Mouse (Mus musculus): Measurements from ENCODE around the gene Nr2c2ap.

Nr2c2ap gene

DNA sequence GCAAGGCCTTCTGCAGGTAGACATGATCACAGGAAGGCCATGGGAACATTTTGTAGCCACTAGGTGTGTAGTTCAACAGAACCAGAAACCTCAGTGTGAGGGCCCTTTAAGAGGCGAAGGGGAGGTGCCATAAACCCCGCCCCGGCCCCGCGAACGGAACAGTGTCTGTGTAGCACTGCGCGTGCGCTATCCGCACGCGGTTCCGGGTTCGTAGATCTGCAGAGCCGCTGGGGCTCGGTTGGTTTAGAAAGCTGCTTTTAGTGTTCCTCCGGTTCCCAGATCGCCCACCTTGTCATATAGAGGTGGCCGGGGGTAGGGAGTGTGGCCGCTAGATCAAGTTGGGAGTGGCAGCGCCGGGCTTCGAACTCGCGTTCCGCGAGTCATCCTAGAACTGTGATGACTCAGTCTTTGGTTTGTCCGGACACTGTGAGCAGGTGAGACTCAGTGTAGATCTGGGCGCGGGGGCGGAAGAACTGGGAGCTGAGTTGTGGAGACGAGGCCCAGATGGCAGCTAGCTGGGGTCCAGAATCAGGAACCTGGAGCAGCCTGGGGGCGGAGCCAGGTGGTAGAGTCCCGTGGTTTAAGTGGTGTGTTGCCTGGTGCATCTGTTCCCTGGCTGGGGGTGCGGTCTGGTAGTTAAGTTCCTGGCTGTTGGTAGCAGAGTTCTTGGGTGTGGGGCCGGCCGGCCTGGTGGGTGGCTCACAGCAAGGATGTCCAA lies at the start of gene Nr2c2ap:
Gene Nr2c2ap, plus strand, starts transcription at position 168 of the 718 bp plus-strand sequence.
- Histone ChIP-seq H3K9me3 (ENCODE audit: low read length) (no peaks in the 10 kb centered on the region), H3K4me3 (replicated peaks; ENCODE audit: low read length) (peak within 1 kb of the TSS; percentile 97), H3K36me3 (ENCODE audit: insufficient read depth, low read length) (peaks cover 42% of the 10 kb centered on the region), H3K4me1 (replicated peaks; ENCODE audit: low read depth, low read length) (peaks cover 71% of the 10 kb centered on the region), H3K27me3 (ENCODE audit: insufficient read depth, low read length) (no peaks in the 10 kb centered on the region)
- no peak for TF ChIP-seq CTCF (conservative IDR thresholded peaks at IDR 0.05; ENCODE audit: low read length)
- no peak for TF ChIP-seq NANOG (IDR thresholded peaks at IDR 0.05; ENCODE audit: borderline replicate concordance, low read length)
- no peak for TF ChIP-seq POU5F1 (IDR thresholded peaks at IDR 0.05; ENCODE audit: borderline replicate concordance, low read length)

DNA sequence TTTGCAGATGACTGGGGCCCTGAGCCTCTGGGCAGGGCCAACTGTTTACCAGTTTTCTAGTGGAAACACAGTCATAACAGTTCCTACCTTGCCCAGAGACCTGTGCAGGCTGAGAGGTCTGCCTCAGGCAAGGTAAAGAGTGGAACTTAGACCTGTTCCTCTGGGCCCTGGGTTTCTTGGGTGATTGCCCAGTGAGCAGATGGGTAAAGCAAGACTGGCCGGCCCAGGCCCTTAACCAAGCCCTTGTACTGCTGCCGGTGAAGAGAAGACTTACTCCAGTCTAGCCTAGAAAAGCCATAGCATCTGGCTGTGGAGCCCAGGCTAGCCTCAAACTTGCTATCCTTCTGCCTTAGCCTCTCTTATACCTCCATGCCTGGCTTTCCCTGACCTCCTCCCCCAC lies 49.2 kb upstream of the Nr2c2ap start:
- no peak for TF ChIP-seq CTCF (conservative IDR thresholded peaks at IDR 0.05; ENCODE audit: low read length)
- TF ChIP-seq POU5F1 (IDR thresholded peaks at IDR 0.05; ENCODE audit: borderline replicate concordance, low read length) = no peak
- no peak for TF ChIP-seq NANOG (IDR thresholded peaks at IDR 0.05; ENCODE audit: borderline replicate concordance, low read length)
- H3K36me3 ChIP-seq (ENCODE audit: insufficient read depth, low read length) = no peaks in the 10 kb centered on the region
- no peaks in the 10 kb centered on the region for H3K9me3 ChIP-seq (ENCODE audit: low read length)
- peaks cover 86% of the 10 kb centered on the region for H3K27me3 ChIP-seq (ENCODE audit: insufficient read depth, low read length)
- H3K4me1 ChIP-seq (replicated peaks; ENCODE audit: low read depth, low read length) = peaks cover 40% of the 10 kb centered on the region
- no peak overlapping the region for H3K4me3 ChIP-seq (replicated peaks; ENCODE audit: low read length)

DNA sequence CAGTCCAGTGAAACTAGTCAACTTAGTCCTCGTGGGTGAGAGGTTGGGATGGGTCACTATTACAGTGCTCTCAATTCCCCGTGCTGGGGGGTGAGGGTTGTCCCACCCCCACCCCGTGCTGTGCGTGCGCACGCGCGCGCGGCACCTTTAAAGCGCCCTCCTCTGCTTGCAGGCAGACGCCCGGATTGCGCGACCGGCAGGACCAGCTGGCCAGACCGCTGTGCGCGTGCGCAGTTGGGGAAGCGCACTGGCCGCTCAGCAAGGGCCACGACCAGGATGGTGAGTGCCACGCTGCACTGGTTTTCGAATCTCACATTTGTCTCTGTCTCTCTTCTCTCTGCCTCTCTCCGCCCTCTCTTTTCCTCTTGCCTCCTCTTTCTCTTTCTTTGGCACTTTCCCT lies 47.8 kb upstream of the Nr2c2ap start, which contains the start of gene Hapln4:
Gene Hapln4, plus strand, starts transcription at position 173 of the 400 bp plus-strand sequence.
- Histone ChIP-seq H3K9me3 (ENCODE audit: low read length) (no peaks in the 10 kb centered on the region), H3K4me1 (replicated peaks; ENCODE audit: low read depth, low read length) (peaks cover 52% of the 10 kb centered on the region)
- no peak for TF ChIP-seq CTCF (conservative IDR thresholded peaks at IDR 0.05; ENCODE audit: low read length)
- TF ChIP-seq POU5F1 (IDR thresholded peaks at IDR 0.05; ENCODE audit: borderline replicate concordance, low read length) = no peak

DNA sequence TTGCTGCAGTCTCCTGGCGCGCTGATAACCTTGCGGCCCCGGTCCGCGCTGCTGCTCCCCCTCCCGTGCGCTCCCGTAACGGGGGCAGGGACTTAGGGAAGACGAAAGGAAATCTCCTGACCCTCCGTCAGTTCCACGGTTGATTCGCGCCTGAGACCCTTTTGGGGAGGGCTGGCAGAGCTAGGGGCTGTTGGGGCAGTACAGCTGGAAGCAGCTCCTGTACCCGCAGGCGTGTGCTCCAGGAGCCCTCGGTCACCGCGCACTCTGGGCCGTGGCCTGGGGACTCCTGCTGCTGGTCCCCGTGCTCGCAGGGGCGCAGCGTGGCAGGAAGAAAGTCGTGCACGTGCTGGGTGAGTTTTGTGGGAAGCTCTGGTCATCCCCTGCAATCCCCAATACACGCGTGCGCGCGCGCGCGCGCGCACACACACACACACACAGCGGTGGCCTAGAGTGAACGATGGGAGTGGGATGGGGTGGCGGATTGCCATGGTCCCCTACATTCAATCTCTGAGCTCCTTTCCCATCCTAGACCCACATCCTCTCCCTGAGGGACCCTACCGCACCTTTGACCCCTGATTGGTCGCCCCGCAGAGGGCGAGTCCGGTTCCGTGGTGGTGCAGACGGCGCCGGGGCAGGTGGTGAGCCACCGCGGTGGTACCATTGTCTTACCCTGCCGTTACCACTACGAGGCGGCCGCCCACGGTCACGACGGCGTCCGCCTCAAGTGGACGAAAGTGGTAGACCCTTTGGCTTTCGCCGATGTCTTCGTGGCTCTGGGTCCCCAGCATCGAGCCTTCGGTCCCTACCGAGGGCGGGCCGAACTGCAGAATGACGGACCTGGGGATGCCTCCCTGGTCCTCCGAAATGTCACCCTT lies 46.7 kb upstream of the Nr2c2ap start:
- Histone ChIP-seq H3K9me3 (ENCODE audit: low read length) (no peaks in the 10 kb centered on the region), H3K4me1 (replicated peaks; ENCODE audit: low read depth, low read length) (peaks cover 60% of the 10 kb centered on the region), H3K4me3 (replicated peaks; ENCODE audit: low read length) (peak overlapping the region; percentile 75), H3K27me3 (ENCODE audit: insufficient read depth, low read length) (peaks cover 95% of the 10 kb centered on the region), H3K36me3 (ENCODE audit: insufficient read depth, low read length) (no peaks in the 10 kb centered on the region)
- no peak for TF ChIP-seq NANOG (IDR thresholded peaks at IDR 0.05; ENCODE audit: borderline replicate concordance, low read length)
- TF ChIP-seq POU5F1 (IDR thresholded peaks at IDR 0.05; ENCODE audit: borderline replicate concordance, low read length) = no peak
- TF ChIP-seq CTCF (conservative IDR thresholded peaks at IDR 0.05; ENCODE audit: low read length) = no peak

More for the DNA sequence above, 47.8 kb upstream of the Nr2c2ap start, which contains the start of gene Hapln4:
- Histone ChIP-seq H3K4me3 (replicated peaks; ENCODE audit: low read length) (peak within 1 kb of the TSS; percentile 75), H3K27me3 (ENCODE audit: insufficient read depth, low read length) (peaks cover 93% of the 10 kb centered on the region), H3K36me3 (ENCODE audit: insufficient read depth, low read length) (no peaks in the 10 kb centered on the region)

DNA sequence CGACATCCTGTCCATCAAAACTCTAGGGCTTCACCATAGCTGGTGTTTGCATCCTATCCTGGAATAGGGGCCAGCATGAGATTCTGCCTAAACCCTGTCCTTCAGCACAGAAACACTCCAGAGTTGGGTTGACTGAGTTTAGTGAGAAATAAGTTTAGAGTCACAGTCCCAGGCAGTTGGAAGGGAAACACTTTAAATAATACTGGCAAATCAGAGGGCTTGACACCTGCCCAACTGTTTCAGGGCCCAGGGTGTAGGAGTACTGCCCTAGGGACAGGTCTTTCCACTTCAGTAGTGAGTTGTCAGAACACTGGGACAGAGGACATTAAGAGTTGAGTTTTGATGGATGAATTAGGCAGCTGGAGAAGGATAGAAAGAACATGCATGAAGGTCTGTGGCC lies 45.0 kb upstream of the Nr2c2ap start:
- Histone ChIP-seq H3K27me3 (ENCODE audit: insufficient read depth, low read length) (peaks cover 90% of the 10 kb centered on the region), H3K36me3 (ENCODE audit: insufficient read depth, low read length) (no peaks in the 10 kb centered on the region), H3K4me3 (replicated peaks; ENCODE audit: low read length) (no peak overlapping the region), H3K9me3 (ENCODE audit: low read length) (no peaks in the 10 kb centered on the region), H3K4me1 (replicated peaks; ENCODE audit: low read depth, low read length) (peaks cover 69% of the 10 kb centered on the region)
- no peak for TF ChIP-seq CTCF (conservative IDR thresholded peaks at IDR 0.05; ENCODE audit: low read length)
- no peak for TF ChIP-seq NANOG (IDR thresholded peaks at IDR 0.05; ENCODE audit: borderline replicate concordance, low read length)

DNA sequence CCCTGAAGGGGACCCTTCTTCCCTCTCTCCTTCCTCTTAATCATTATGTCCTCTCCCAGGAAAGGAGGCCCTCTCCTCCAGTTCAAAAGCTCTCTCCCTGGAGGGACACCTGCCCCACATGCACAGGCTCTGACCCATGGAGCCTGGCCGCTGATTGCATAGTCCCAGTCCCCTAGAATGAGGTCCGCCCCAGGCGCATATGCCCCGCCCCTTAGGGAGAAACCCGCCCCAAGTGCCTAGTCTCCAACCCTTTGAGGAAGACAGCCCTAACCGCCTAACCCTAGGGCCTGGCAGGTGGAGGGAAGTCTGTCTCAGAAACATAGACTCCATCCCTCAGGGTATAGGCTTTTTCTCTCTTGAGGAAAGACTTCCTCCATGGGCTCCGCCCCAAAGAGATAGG lies 43.9 kb upstream of the Nr2c2ap start:
- no peaks in the 10 kb centered on the region for H3K9me3 ChIP-seq (ENCODE audit: low read length)
- H3K36me3 ChIP-seq (ENCODE audit: insufficient read depth, low read length) = no peaks in the 10 kb centered on the region
- H3K27me3 ChIP-seq (ENCODE audit: insufficient read depth, low read length) = peaks cover 82% of the 10 kb centered on the region
- TF ChIP-seq NANOG (IDR thresholded peaks at IDR 0.05; ENCODE audit: borderline replicate concordance, low read length) (no peak), POU5F1 (IDR thresholded peaks at IDR 0.05; ENCODE audit: borderline replicate concordance, low read length) (no peak), CTCF (conservative IDR thresholded peaks at IDR 0.05; ENCODE audit: low read length) (no peak)
- peaks cover 69% of the 10 kb centered on the region for H3K4me1 ChIP-seq (replicated peaks; ENCODE audit: low read depth, low read length)
- H3K4me3 ChIP-seq (replicated peaks; ENCODE audit: low read length) = peak overlapping the region; percentile 79

DNA sequence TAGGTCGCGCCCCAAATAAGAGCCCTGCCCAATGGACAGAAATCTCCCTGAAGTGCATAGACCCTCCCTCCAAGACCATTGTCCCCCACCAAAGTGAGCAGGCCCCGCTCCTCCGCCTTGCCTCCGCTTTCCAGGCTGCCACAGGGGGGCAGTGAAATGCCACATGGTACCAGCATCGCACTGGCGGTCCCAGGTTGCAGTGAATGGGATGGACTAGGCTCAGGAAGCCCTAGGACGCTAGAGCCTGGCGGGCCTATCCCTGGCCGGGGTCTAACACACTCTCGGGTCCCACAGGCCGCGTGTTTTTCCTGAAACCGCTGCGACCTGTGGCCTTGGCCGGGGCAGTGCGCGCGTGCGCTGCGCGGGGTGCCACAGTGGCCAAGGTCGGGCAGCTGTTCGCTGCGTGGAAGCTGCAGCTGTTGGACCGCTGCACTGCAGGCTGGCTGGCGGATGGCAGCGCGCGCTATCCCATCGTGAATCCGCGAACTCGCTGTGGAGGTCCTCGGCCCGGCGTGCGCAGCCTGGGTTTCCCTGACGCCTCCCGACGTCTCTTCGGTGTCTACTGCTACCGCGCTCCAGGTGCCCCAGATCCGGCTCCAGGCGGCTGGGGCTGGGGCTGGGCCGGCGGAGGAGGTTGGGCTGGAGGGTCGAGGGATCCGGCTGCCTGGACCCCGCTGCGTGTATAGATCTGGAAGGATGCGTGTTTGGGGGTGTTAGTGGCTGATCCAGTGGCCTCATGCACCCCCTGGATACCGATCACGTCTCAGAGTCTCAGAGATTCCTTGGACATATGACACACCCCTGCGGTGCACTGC lies 43.1 kb upstream of the Nr2c2ap start:
- Histone ChIP-seq H3K4me1 (replicated peaks; ENCODE audit: low read depth, low read length) (peaks cover 73% of the 10 kb centered on the region), H3K36me3 (ENCODE audit: insufficient read depth, low read length) (no peaks in the 10 kb centered on the region), H3K4me3 (replicated peaks; ENCODE audit: low read length) (peak overlapping the region; percentile 79), H3K27me3 (ENCODE audit: insufficient read depth, low read length) (peaks cover 74% of the 10 kb centered on the region), H3K9me3 (ENCODE audit: low read length) (no peaks in the 10 kb centered on the region)
- TF ChIP-seq POU5F1 (IDR thresholded peaks at IDR 0.05; ENCODE audit: borderline replicate concordance, low read length) = no peak
- TF ChIP-seq NANOG (IDR thresholded peaks at IDR 0.05; ENCODE audit: borderline replicate concordance, low read length) = no peak
- TF ChIP-seq CTCF (conservative IDR thresholded peaks at IDR 0.05; ENCODE audit: low read length) = peak; percentile 40
